Mouse (Mus musculus) monocyte, adult 5-6 weeks (primary cell): ENCODE measurements around the gene Ap4m1. TPM values are rescaled to one million over a fixed set of nuclear protein-coding genes. Genes with fewer than 3 reads are reported as not detected.

Experiments
- total RNA-seq: library from RNA; stranded (forward); fragments of 200-1000, 200-491, 200-594 nt; gene quantifications from 3 replicates; pipeline ENCODE4 v1.2.3, GENCODE M21; 2017

Ap4m1 gene
- total RNA-seq, 1 experiment from 2014 or later = 26.2 TPM

Other genes starting within 250 kb of the Ap4m1 start
- 0.29 TPM in 1 of 3 replicates, not detected in the others for gene Gjc3, start 208.9 kb upstream of the Ap4m1 start, total RNA-seq
- gene Azgp1, start 190.5 kb upstream of the Ap4m1 start, total RNA-seq = not detected in 3 replicates
- not detected in 3 replicates for gene Smok3a, start 150.7 kb upstream of the Ap4m1 start, total RNA-seq
- not detected in 3 replicates for gene Smok3b, start 150.6 kb upstream of the Ap4m1 start, total RNA-seq
- gene Smok3c, start 118.8 kb upstream of the Ap4m1 start, total RNA-seq = not detected in 3 replicates
- gene Zkscan1, start 86.9 kb upstream of the Ap4m1 start, total RNA-seq = 13.7 to 19.2 TPM (median 14.7 TPM) in 3 replicates
- 6.9 to 14.7 TPM (median 7.6 TPM) in 3 replicates for gene Zscan21, start 55.1 kb upstream of the Ap4m1 start, total RNA-seq
- gene Zfp113, start 16.3 kb upstream of the Ap4m1 start, total RNA-seq = 2.5 to 8.9 TPM (median 3.0 TPM) in 3 replicates
- gene Cops6, start 10.9 kb upstream of the Ap4m1 start, total RNA-seq = 23.6 to 44.1 TPM (median 36.4 TPM) in 3 replicates
- 53.2 to 96.5 TPM (median 70.8 TPM) in 3 replicates for gene Mcm7, start 420 bp downstream of the Ap4m1 start, total RNA-seq
- gene Taf6, start 15.4 kb downstream of the Ap4m1 start, total RNA-seq = 14.3 to 27.3 TPM (median 19.1 TPM) in 3 replicates
- gene Cnpy4, start 15.5 kb downstream of the Ap4m1 start, total RNA-seq = 38.5 to 45.5 TPM (median 43.7 TPM) in 3 replicates
- 1.1 TPM in 1 of 3 replicates, not detected in the others for gene Mblac1, start 22.3 kb downstream of the Ap4m1 start, total RNA-seq
- gene Nxpe5, start 53.9 kb downstream of the Ap4m1 start, total RNA-seq = 0.48 TPM in 1 of 3 replicates, not detected in the others
- gene Lamtor4, start 83.5 kb downstream of the Ap4m1 start, total RNA-seq = 40.8 to 59.6 TPM (median 40.9 TPM) in 3 replicates
- gene BC037034, start 92.0 kb downstream of the Ap4m1 start, total RNA-seq = 18.5 to 45.5 TPM (median 18.5 TPM) in 3 replicates
- gene Gal3st4, start 100.8 kb downstream of the Ap4m1 start, total RNA-seq = not detected in 3 replicates
- not detected in 3 replicates for gene Gm43720, start 108.0 kb downstream of the Ap4m1 start, total RNA-seq
- gene Gpc2, start 108.0 kb downstream of the Ap4m1 start, total RNA-seq = 0.53 to 0.87 TPM (median 0.67 TPM) in 3 replicates
- gene Stag3, start 108.2 kb downstream of the Ap4m1 start, total RNA-seq = 1.3 to 2.2 TPM (median 1.6 TPM) in 3 replicates
- gene Pvrig, start 170.0 kb downstream of the Ap4m1 start, total RNA-seq = 7.1 to 30.4 TPM (median 8.3 TPM) in 3 replicates